Mouse (Mus musculus) spleen, postnatal 14 days (tissue): ENCODE data around the gene Tamm41.

ENCODE experiments used
- DNase-seq, 2 experiments: peaks; one replicate each; pipeline ENCODE4 v3.0.0; 2021 to 2022; ENCODE audit warnings: low spot score in 2 of 2

The Tamm41 gene

GRCm38 (mm10) chr6:115027485-115027992, 10.1 kb downstream of the Tamm41 start:
- no peak for DNase-seq

GRCm38 (mm10) chr6:115022876-115023275, 14.8 kb downstream of the Tamm41 start:
- no peak for DNase-seq

- DNase-seq = no peak
Observed at GRCm38 (mm10) chr6:115015461-115015860, 22.2 kb downstream of the Tamm41 start.

- no peak for DNase-seq
Observed at GRCm38 (mm10) chr6:115013574-115013973, 24.1 kb downstream of the Tamm41 start.

- DNase-seq = no peak
Observed at GRCm38 (mm10) chr6:115011792-115012191, 25.9 kb downstream of the Tamm41 start.

- DNase-seq = no peak
Observed at GRCm38 (mm10) chr6:115010815-115011214, 26.9 kb downstream of the Tamm41 start.

- DNase-seq = no peak
Observed at GRCm38 (mm10) chr6:115010304-115010703, 27.4 kb downstream of the Tamm41 start.

- peak; percentile 39 to 66 for DNase-seq
Observed at GRCm38 (mm10) chr6:115007728-115008127, 29.9 kb downstream of the Tamm41 start.

- DNase-seq = no peak
Observed at GRCm38 (mm10) chr6:115006948-115007347, 30.7 kb downstream of the Tamm41 start.

GRCm38 (mm10) chr6:115006065-115006464, 31.6 kb downstream of the Tamm41 start:
- no peak for DNase-seq

- no peak for DNase-seq
Observed at GRCm38 (mm10) chr6:115005351-115005890, 32.3 kb downstream of the Tamm41 start.

- no peak for DNase-seq
Observed at GRCm38 (mm10) chr6:115004636-115005035, 33.0 kb downstream of the Tamm41 start.

- no peak for DNase-seq
Observed at GRCm38 (mm10) chr6:114998374-114999031, 39.2 kb downstream of the Tamm41 start.

GRCm38 (mm10) chr6:114997471-114997870, 40.2 kb downstream of the Tamm41 start:
- no peak for DNase-seq

GRCm38 (mm10) chr6:114996910-114997309, 40.8 kb downstream of the Tamm41 start:
- DNase-seq = no peak

- DNase-seq = no peak
Observed at GRCm38 (mm10) chr6:114994079-114994478, 43.6 kb downstream of the Tamm41 start.

- no peak for DNase-seq
Observed at GRCm38 (mm10) chr6:114993659-114994058, 44.0 kb downstream of the Tamm41 start.

- no peak for DNase-seq
Observed at GRCm38 (mm10) chr6:114991909-114992308, 45.8 kb downstream of the Tamm41 start.

GRCm38 (mm10) chr6:114988619-114988980, 49.1 kb downstream of the Tamm41 start:
- no peak for DNase-seq

- DNase-seq = no peak
Observed at GRCm38 (mm10) chr6:114987966-114988618, 49.6 kb downstream of the Tamm41 start.

GRCm38 (mm10) chr6:114982671-114983070, 55.0 kb downstream of the Tamm41 start:
- no peak for DNase-seq

GRCm38 (mm10) chr6:114979715-114980114, 58.0 kb downstream of the Tamm41 start:
- no peak for DNase-seq

- no peak for DNase-seq
Observed at GRCm38 (mm10) chr6:114976915-114977419, 60.7 kb downstream of the Tamm41 start.
